In genomic region chr10:58412331-58412730, GRCm38 (mm10) we compare ENCODE assay signal across 25 mouse cellular contexts. TPM values are rescaled to one million over a fixed set of nuclear protein-coding genes. Genes with fewer than 3 reads are reported as not detected.
A peak's percentile ranks its signal among the peaks of the same experiment; 100 is the strongest.
DNase-seq lines count a peak whose midpoint lies in the region; ATAC-seq and TF ChIP-seq lines count a peak whose summit lies in the region.
"Had no signal": no experiment of that assay in that cellular context is flagged by ENCODE, and none has a peak within 500 bp of the region (broad histone marks: within the 10 kb centered on the region; RNA-seq: fewer than 3 reads in every experiment).

No protein-coding gene starts in this region.

- H3K27me3 ChIP-seq in MEL (ENCODE audit: control insufficient read depth in 1 of 2, insufficient read depth in 2 of 2, low read length in 2 of 2) = no peaks in the 10 kb centered on the region
- no peaks in the 10 kb centered on the region for H3K27me3 ChIP-seq in liver, embryonic 16.5 days (ENCODE audit: control insufficient read depth, insufficient read depth, low read depth, low read length)
- H3K27me3 ChIP-seq in embryonic facial prominence, embryonic 10.5 days (replicated peaks; ENCODE audit: low read depth, poor library complexity, severe bottlenecking) = no peaks in the 10 kb centered on the region
- H3K27me3 ChIP-seq: embryonic facial prominence, embryonic 13.5 days; forebrain, embryonic 15.5 days; heart, embryonic 13.5 days; hindbrain, embryonic 12.5 days; midbrain, embryonic 13.5 days had no signal

- no peak overlapping the region for H3K27ac ChIP-seq in MEL (ENCODE audit: control insufficient read depth, low read depth, low read length)
- H3K27ac ChIP-seq in liver, embryonic 16.5 days (ENCODE audit: low read length) = peak overlapping the region; percentile 83
- no peak overlapping the region for H3K27ac ChIP-seq in embryonic facial prominence, embryonic 10.5 days (replicated peaks)
- H3K27ac ChIP-seq: embryonic facial prominence, embryonic 13.5 days; forebrain, embryonic 15.5 days; heart, adult 2 months; heart, embryonic 13.5 days; hindbrain, embryonic 12.5 days; midbrain, embryonic 13.5 days had no signal

- 29% methylated on average over 4 of the region's 4 CpGs for WGBS in liver, embryonic 16.5 days (ENCODE audit: insufficient replicate concordance)
- WGBS in embryonic facial prominence, embryonic 10.5 days = 88% methylated on average over 4 of the region's 4 CpGs

- H3K36me3 ChIP-seq in MEL (ENCODE audit: control insufficient read depth in 1 of 2, insufficient read depth in 2 of 2, low read length in 2 of 2) = peaks cover 5 to 17% of the 10 kb centered on the region in 2 experiments
- peaks cover 56% of the 10 kb centered on the region for H3K36me3 ChIP-seq in liver, embryonic 16.5 days (ENCODE audit: control insufficient read depth, insufficient read depth)
- peaks cover 95% of the 10 kb centered on the region for H3K36me3 ChIP-seq in embryonic facial prominence, embryonic 10.5 days (replicated peaks)

- TF ChIP-seq POLR2A in MEL (IDR thresholded peaks at IDR 0.05; ENCODE audit: control insufficient read depth in 1 of 2, insufficient read depth in 1 of 2, low read depth in 1 of 2, low read length in 2 of 2, poor library complexity in 1 of 2) = no peak

- H3K9me3 ChIP-seq in MEL (replicated peaks; ENCODE audit: insufficient read depth, low read length) = no peaks in the 10 kb centered on the region
- H3K9me3 ChIP-seq in liver, embryonic 16.5 days (replicated peaks; ENCODE audit: control insufficient read depth, low read length) = no peaks in the 10 kb centered on the region
- H3K9me3 ChIP-seq in embryonic facial prominence, embryonic 10.5 days = no peaks in the 10 kb centered on the region
- H3K9me3 ChIP-seq: embryonic facial prominence, embryonic 13.5 days; forebrain, embryonic 15.5 days; heart, embryonic 13.5 days; hindbrain, embryonic 12.5 days; midbrain, embryonic 13.5 days had no signal

- TF ChIP-seq EP300 in MEL (IDR thresholded peaks at IDR 0.05; ENCODE audit: low read depth in 1 of 2, low read length in 2 of 2) = peak; percentile 31 to 52; a peak in 2 of 4 replicates

- no peak overlapping the region for H3K4me3 ChIP-seq in MEL (ENCODE audit: control insufficient read depth in 1 of 2, insufficient read depth in 1 of 2, low read depth in 2 of 2, low read length in 2 of 2)
- H3K4me3 ChIP-seq in liver, embryonic 16.5 days (ENCODE audit: low read depth, low read length) = no peak overlapping the region
- no peak overlapping the region for H3K4me3 ChIP-seq in embryonic facial prominence, embryonic 10.5 days
- H3K4me3 ChIP-seq: embryonic facial prominence, embryonic 13.5 days; forebrain, embryonic 15.5 days; heart, adult 2 months; heart, embryonic 13.5 days; hindbrain, embryonic 12.5 days; midbrain, embryonic 13.5 days had no signal

- TF ChIP-seq CTCF in MEL (IDR thresholded peaks at IDR 0.05 in 2 of 3, conservative IDR thresholded peaks at IDR 0.05 in 1 of 3; ENCODE audit: control insufficient read depth in 1 of 3, insufficient read depth in 1 of 3, low read depth in 2 of 3, low read length in 3 of 3, poor library complexity in 1 of 3, severe bottlenecking in 1 of 3) = no peak

- TF ChIP-seq RAD21 in MEL (IDR thresholded peaks at IDR 0.05; ENCODE audit: low read depth, low read length) = no peak

- H3K79me2 ChIP-seq in MEL (ENCODE audit: control insufficient read depth, insufficient read depth, low read length, poor library complexity) = no peaks in the 10 kb centered on the region

- no peak overlapping the region for H3K9ac ChIP-seq in MEL (ENCODE audit: control insufficient read depth, low read depth, low read length, poor library complexity, severe bottlenecking)
- H3K9ac ChIP-seq in liver, embryonic 16.5 days (ENCODE audit: low read depth, low read length) = no peak overlapping the region; the same call in 1 of the 2 replicates
- H3K9ac ChIP-seq: embryonic facial prominence, embryonic 13.5 days; forebrain, embryonic 15.5 days; heart, embryonic 13.5 days; hindbrain, embryonic 12.5 days; midbrain, embryonic 13.5 days had no signal

- H3K4me2 ChIP-seq in liver, embryonic 16.5 days (ENCODE audit: low read depth, low read length) = peak overlapping the region; percentile 7; the same call in 1 of the 2 replicates
- H3K4me2 ChIP-seq: embryonic facial prominence, embryonic 13.5 days; forebrain, embryonic 15.5 days; heart, embryonic 13.5 days; hindbrain, embryonic 12.5 days; midbrain, embryonic 13.5 days had no signal

- DNase-seq in MEL (ENCODE audit: low read depth, low spot score) (peak; percentile 36), liver (peak; percentile 82)
- DNase-seq in c-Kit-positive CD71-positive TER-119-negative erythroid progenitor cells, embryonic 14.5 days (ENCODE audit: low read depth) = peak; percentile 62
- no peak for DNase-seq in adrenal gland, adult 2 months
- DNase-seq in lung, postnatal 36 days = no peak
- DNase-seq in embryonic facial prominence, embryonic 10.5 days (ENCODE audit: low spot score) = no peak
- DNase-seq: adrenal gland, postnatal 25 days; cerebellum, adult 18-20 months; cerebellum, postnatal 14 days; gastrocnemius, postnatal 25 days; heart, adult 2 months; heart, postnatal 14 days; kidney, adult 2 months; kidney, postnatal 10 days; lung, adult 18-20 months; lung, postnatal 10 days; right cerebral cortex, postnatal 14 days; thymus, postnatal 4 days had no signal

- no peaks in the 10 kb centered on the region for H3K4me1 ChIP-seq in MEL (ENCODE audit: control insufficient read depth in 1 of 2, insufficient read depth in 2 of 2, low read length in 2 of 2)
- H3K4me1 ChIP-seq in liver, embryonic 16.5 days (ENCODE audit: control insufficient read depth, low read depth, low read length) = peaks cover 14% of the 10 kb centered on the region
- H3K4me1 ChIP-seq in embryonic facial prominence, embryonic 10.5 days = no peaks in the 10 kb centered on the region
- H3K4me1 ChIP-seq: embryonic facial prominence, embryonic 13.5 days; forebrain, embryonic 15.5 days; heart, embryonic 13.5 days; hindbrain, embryonic 12.5 days; midbrain, embryonic 13.5 days had no signal

- peak; percentile 98 for ATAC-seq in liver, embryonic 16.5 days (ENCODE audit: low read depth)
- ATAC-seq: activated CD4-positive, CD25-positive, alpha-beta regulatory T cell, adult 4 months; forebrain, embryonic 15.5 days; midbrain, embryonic 13.5 days had no signal

TF ChIP-seq in MEL, 35 proteins besides CTCF, POLR2A, EP300 and RAD21:
- TF ChIP-seq GATA1 (IDR thresholded peaks at IDR 0.05; ENCODE audit: low read depth, low read length) (peak; percentile 33; the same call in 1 of the 2 replicates), TAL1 (IDR thresholded peaks at IDR 0.05; ENCODE audit: low read length) (peak; percentile 55), MYB (IDR thresholded peaks at IDR 0.05; ENCODE audit: low read depth, low read length) (no peak), TCF12 (IDR thresholded peaks at IDR 0.05; ENCODE audit: low read depth, low read length) (peak; percentile 32; the same call in 1 of the 2 replicates)

RNA-seq across cellular contexts. Expression of gene Ranbp2, which starts 34.4 kb away (rescaled TPM):
- 73.5 and 82.4 TPM in 2 replicates for total RNA-seq in MEL (2012; rRNA removed)
- polyA plus RNA-seq in MEL (2012; ENCODE audit: insufficient read depth in 1 of 2, insufficient read length in 2 of 2, low read depth in 1 of 2, low replicate concordance in 2 of 2, missing spikeins in 1 of 2) = 100 to 1,000 TPM in 1 of 2 experiments, 10 to 100 TPM in 1; 52.3 to 114 TPM
- 18.2 and 20.9 TPM in 2 replicates for polyA plus RNA-seq in liver, embryonic 16.5 days (2015; fragmentation: Nextera tagmentation; extraction: Ambion mirVana)
- 10 to 100 TPM; 60.7 to 80.4 TPM for total RNA-seq in adrenal gland, adult 2 months (2021)
- 0.59 and 1.2 TPM in 2 replicates for polyA plus RNA-seq in adrenal gland, adult 2 months (2012; rRNA removed)
- polyA plus RNA-seq in embryonic facial prominence, embryonic 10.5 days (2016; fragmentation: Nextera tagmentation; extraction: Ambion mirVana) = 27.0 and 28.2 TPM in 2 replicates

Comparison
In these comparisons a context has a peak if more than half of its experiments do, and no peak if none do; other contexts are left out.
1. DNase-seq: peak in MEL (single experiment), c-Kit-positive CD71-positive TER-119-negative erythroid progenitor cells, embryonic 14.5 days (single experiment) and liver (single experiment); none in adrenal gland, adult 2 months (single experiment), lung, postnatal 36 days (single experiment) and embryonic facial prominence, embryonic 10.5 days (single experiment).